Mouse (Mus musculus) liver, embryonic 15.5 days (tissue): ENCODE measurements around the gene Tcf7l1. TPM values are rescaled to one million over a fixed set of nuclear protein-coding genes. Genes with fewer than 3 reads are reported as not detected.
A peak's percentile ranks its signal among the peaks of the same experiment; 100 is the strongest.

ENCODE experiments used
- ATAC-seq: fragments of 200-750 bp; cut with Nextera tagmentation; 2 replicates; pipeline ENCODE4 v1.8.0; 2017; ENCODE audit warnings: moderate number of reproducible peaks, mild to moderate bottlenecking, moderate library complexity; ENCODE audit not compliant: insufficient read depth
- H3K27ac ChIP-seq: fragments of 300-500 bp; sonication (generic); replicated peaks from 2 replicates; pipeline ENCODE4 v1.5.1; 2015; ENCODE audit warnings: mild to moderate bottlenecking, inconsistent platforms
- H3K27me3 ChIP-seq: fragments of 300-500 bp; sonication (generic); 2 replicates; pipeline ENCODE4 v1.6.1; 2015; ENCODE audit warnings: mild to moderate bottlenecking, inconsistent platforms
- H3K36me3 ChIP-seq: fragments of 300-500 bp; sonication (generic); replicated peaks from 2 replicates; pipeline ENCODE4 v1.6.1; 2015; ENCODE audit warnings: moderate library complexity, mild to moderate bottlenecking, inconsistent platforms
- H3K4me1 ChIP-seq: fragments of 300-500 bp; sonication (generic); replicated peaks from 2 replicates; pipeline ENCODE4 v1.6.1; 2015; ENCODE audit warnings: inconsistent platforms
- H3K4me2 ChIP-seq: fragments of 300-500 bp; sonication (generic); 2 replicates; pipeline ENCODE4 v1.6.1; 2015; ENCODE audit warnings: moderate library complexity, mild to moderate bottlenecking, inconsistent platforms
- H3K4me3 ChIP-seq: fragments of 300-500 bp; sonication (generic); replicated peaks from 2 replicates; pipeline ENCODE4 v1.5.1; 2015; ENCODE audit warnings: mild to moderate bottlenecking, inconsistent platforms
- H3K9ac ChIP-seq: fragments of 300-500 bp; sonication (generic); 2 replicates; pipeline ENCODE4 v1.6.1; 2015; ENCODE audit warnings: moderate library complexity, mild to moderate bottlenecking, inconsistent platforms
- H3K9me3 ChIP-seq: fragments of 300-500 bp; sonication (generic); replicated peaks from 2 replicates; pipeline ENCODE4 v1.6.1; 2016; ENCODE audit warnings: inconsistent platforms
- WGBS: fragments of 180-500 bp; shearing (Covaris S2); methylation state at CpG from one replicate; pipeline ENCODE4 v1.1.7; 2015; ENCODE audit warnings: mixed read lengths; ENCODE audit not compliant: insufficient replicate concordance; 5-methylcytosine and 5-hydroxymethylcytosine counted together
- polyA plus RNA-seq: library from polyadenylated mRNA; unstranded; fragments of >200 nt; fragmentation: Nextera tagmentation; extraction: Ambion mirVana; gene quantifications from 2 replicates; pipeline ENCODE4 v1.2.1, GENCODE M21; 2015

Tcf7l1 gene
- polyA plus RNA-seq, 1 experiment from 2014 or later: 4.1 TPM

GRCm38 (mm10) chr6:72641218-72641954 is 147.7 kb downstream of the Tcf7l1 start:
- Histone ChIP-seq H3K9me3 (no peaks in the 10 kb centered on the region), H3K27me3 (no peaks in the 10 kb centered on the region), H3K27ac (no peak overlapping the region), H3K4me1 (no peaks in the 10 kb centered on the region), H3K9ac (no peak overlapping the region), H3K4me3 (no peak overlapping the region), H3K36me3 (no peaks in the 10 kb centered on the region), H3K4me2 (no peak overlapping the region)
- no peak for ATAC-seq
- WGBS: 55% methylated on average over 18 of the region's 18 CpGs

GRCm38 (mm10) chr6:72636940-72637339 is 152.1 kb downstream of the Tcf7l1 start:
- Histone ChIP-seq H3K27ac (no peak overlapping the region), H3K9me3 (no peaks in the 10 kb centered on the region), H3K36me3 (no peaks in the 10 kb centered on the region), H3K9ac (no peak overlapping the region), H3K4me3 (no peak overlapping the region), H3K4me1 (peaks cover 9% of the 10 kb centered on the region; the same call in 1 of the 2 replicates), H3K4me2 (no peak overlapping the region), H3K27me3 (no peaks in the 10 kb centered on the region)
- no peak for ATAC-seq
- 59% methylated on average over 3 of the region's 3 CpGs for WGBS

- Histone ChIP-seq H3K9ac (no peak overlapping the region), H3K27me3 (no peaks in the 10 kb centered on the region), H3K36me3 (no peaks in the 10 kb centered on the region), H3K4me1 (peaks cover 9% of the 10 kb centered on the region), H3K9me3 (no peaks in the 10 kb centered on the region), H3K4me3 (no peak overlapping the region), H3K27ac (no peak overlapping the region), H3K4me2 (no peak overlapping the region)
- no peak for ATAC-seq
- 35% methylated on average over 12 of the region's 12 CpGs for WGBS
Measured at GRCm38 (mm10) chr6:72635760-72636431, 153.2 kb downstream of the Tcf7l1 start.

- Histone ChIP-seq H3K27ac (0 out of 2 replicates have a peak overlapping the region, but pooled peaks have one; percentile 41), H3K27me3 (no peaks in the 10 kb centered on the region), H3K4me3 (no peak overlapping the region), H3K9me3 (no peaks in the 10 kb centered on the region), H3K4me1 (peaks cover 9% of the 10 kb centered on the region), H3K36me3 (no peaks in the 10 kb centered on the region), H3K4me2 (no peak overlapping the region), H3K9ac (no peak overlapping the region)
- 29% methylated on average over 10 of the region's 10 CpGs for WGBS
- no peak for ATAC-seq
Measured at GRCm38 (mm10) chr6:72634311-72634710, 154.7 kb downstream of the Tcf7l1 start.

- Histone ChIP-seq H3K4me3 (no peak overlapping the region), H3K27ac (no peak overlapping the region), H3K9ac (no peak overlapping the region), H3K9me3 (no peaks in the 10 kb centered on the region), H3K27me3 (no peaks in the 10 kb centered on the region), H3K36me3 (0 out of 2 replicates have a peak, but pooled peaks cover 4% of the 10 kb centered on the region), H3K4me2 (no peak overlapping the region), H3K4me1 (peaks cover 9% of the 10 kb centered on the region)
- ATAC-seq: no peak
- 67% methylated on average over 6 of the region's 6 CpGs for WGBS
Measured at GRCm38 (mm10) chr6:72631700-72632099, 157.4 kb downstream of the Tcf7l1 start.

- no peak for ATAC-seq
- Histone ChIP-seq H3K27ac (0 out of 2 replicates have a peak overlapping the region, but pooled peaks have one; percentile 55), H3K4me3 (no peak overlapping the region), H3K27me3 (no peaks in the 10 kb centered on the region), H3K4me1 (peaks cover 5% of the 10 kb centered on the region), H3K4me2 (no peak overlapping the region), H3K9me3 (no peaks in the 10 kb centered on the region), H3K9ac (no peak overlapping the region), H3K36me3 (0 out of 2 replicates have a peak, but pooled peaks cover 4% of the 10 kb centered on the region)
- WGBS: 66% methylated on average over 14 of the region's 14 CpGs
Measured at GRCm38 (mm10) chr6:72630961-72631360, 158.1 kb downstream of the Tcf7l1 start.

GRCm38 (mm10) chr6:72630370-72630769 is 158.7 kb downstream of the Tcf7l1 start:
- Histone ChIP-seq H3K9me3 (no peaks in the 10 kb centered on the region), H3K4me3 (no peak overlapping the region), H3K4me2 (no peak overlapping the region), H3K27me3 (no peaks in the 10 kb centered on the region), H3K27ac (peak overlapping the region; percentile 55), H3K4me1 (peaks cover 2% of the 10 kb centered on the region; the same call in 1 of the 2 replicates), H3K36me3 (0 out of 2 replicates have a peak, but pooled peaks cover 4% of the 10 kb centered on the region), H3K9ac (no peak overlapping the region)
- peak; percentile 50; the same call in 1 of the 2 replicates for ATAC-seq
- 65% methylated on average over 2 of the region's 2 CpGs for WGBS

- no peaks in the 10 kb centered on the region for H3K27me3 ChIP-seq
- no peak overlapping the region for H3K9ac ChIP-seq
- ATAC-seq: no peak
- no peak overlapping the region for H3K4me3 ChIP-seq
- 0 out of 2 replicates have a peak, but pooled peaks cover 4% of the 10 kb centered on the region for H3K36me3 ChIP-seq
- H3K4me2 ChIP-seq: no peak overlapping the region
- H3K9me3 ChIP-seq: no peaks in the 10 kb centered on the region
- no peaks in the 10 kb centered on the region; the same call in 1 of the 2 replicates for H3K4me1 ChIP-seq
- WGBS: 79% methylated on average over 16 of the region's 16 CpGs
- no peak overlapping the region for H3K27ac ChIP-seq
Measured at GRCm38 (mm10) chr6:72627276-72627675, 161.8 kb downstream of the Tcf7l1 start.

- Histone ChIP-seq H3K9me3 (no peaks in the 10 kb centered on the region), H3K4me3 (no peak overlapping the region), H3K9ac (no peak overlapping the region), H3K27me3 (no peaks in the 10 kb centered on the region), H3K27ac (no peak overlapping the region), H3K4me1 (no peaks in the 10 kb centered on the region; the same call in 1 of the 2 replicates), H3K36me3 (0 out of 2 replicates have a peak, but pooled peaks cover 4% of the 10 kb centered on the region), H3K4me2 (no peak overlapping the region)
- no peak for ATAC-seq
- WGBS: 60% methylated on average over 7 of the region's 7 CpGs
Measured at GRCm38 (mm10) chr6:72626391-72626790, 162.7 kb downstream of the Tcf7l1 start.

- H3K27me3 ChIP-seq: no peaks in the 10 kb centered on the region
- H3K36me3 ChIP-seq: 0 out of 2 replicates have a peak, but pooled peaks cover 4% of the 10 kb centered on the region
- H3K9ac ChIP-seq: no peak overlapping the region
- H3K4me2 ChIP-seq: no peak overlapping the region
- no peak for ATAC-seq
- H3K9me3 ChIP-seq: no peaks in the 10 kb centered on the region
- H3K4me1 ChIP-seq: peaks cover 11% of the 10 kb centered on the region; the same call in 1 of the 2 replicates
- WGBS: 61% methylated on average over 8 of the region's 8 CpGs
- no peak overlapping the region for H3K4me3 ChIP-seq
- no peak overlapping the region for H3K27ac ChIP-seq
Measured at GRCm38 (mm10) chr6:72623661-72624402, 165.2 kb downstream of the Tcf7l1 start.
